Mouse (Mus musculus) neural tube, embryonic 12.5 days (tissue): ENCODE data around the gene Alkbh3. TPM values are rescaled to one million over a fixed set of nuclear protein-coding genes. Genes with fewer than 3 reads are reported as not detected.

Experiments
- ATAC-seq: fragments of 200-750 bp; cut with Nextera tagmentation; 2 replicates; pipeline ENCODE4 v1.8.0; 2017; ENCODE audit warnings: low read depth, mild to moderate bottlenecking, moderate TSS enrichment, moderate library complexity; ENCODE audit not compliant: low FRiP score
- H3K27ac ChIP-seq: fragments of 300-500 bp; sonication (generic); 2 replicates; pipeline ENCODE4 v1.5.1; 2016
- H3K27me3 ChIP-seq: fragments of 300-500 bp; sonication (generic); replicated peaks from 2 replicates; pipeline ENCODE4 v1.6.1; 2016; ENCODE audit warnings: mild to moderate bottlenecking
- H3K36me3 ChIP-seq: fragments of 300-500 bp; sonication (generic); 2 replicates; pipeline ENCODE4 v1.6.1; 2016; ENCODE audit warnings: mild to moderate bottlenecking
- H3K4me1 ChIP-seq: fragments of 300-500 bp; sonication (generic); 2 replicates; pipeline ENCODE4 v1.6.1; 2016
- H3K4me2 ChIP-seq: fragments of 300-500 bp; sonication (generic); replicated peaks from 2 replicates; pipeline ENCODE4 v1.6.1; 2016; ENCODE audit warnings: mild to moderate bottlenecking
- H3K4me3 ChIP-seq: fragments of 300-500 bp; sonication (generic); 2 replicates; pipeline ENCODE4 v1.5.1; 2016
- H3K9ac ChIP-seq: fragments of 300-500 bp; sonication (generic); 2 replicates; pipeline ENCODE4 v1.6.1; 2016; ENCODE audit warnings: mild to moderate bottlenecking
- H3K9me3 ChIP-seq: fragments of 300-500 bp; sonication (generic); 2 replicates; pipeline ENCODE4 v1.6.1; 2016; ENCODE audit warnings: mild to moderate bottlenecking
- whole genome bisulfite sequencing: fragments of 180-500 bp; shearing (Covaris S2); methylation state at CpG from one replicate; pipeline ENCODE4 v1.1.7; 2016; 5-methylcytosine and 5-hydroxymethylcytosine counted together
- polyA plus RNA-seq: library from polyadenylated mRNA; unstranded; fragments of >200 nt; fragmentation: Nextera tagmentation; extraction: Ambion mirVana; gene quantifications from 2 replicates; pipeline ENCODE4 v1.2.1, GENCODE M21; 2016

Alkbh3 gene
- polyA plus RNA-seq, 1 experiment from 2014 or later: 57.6 TPM

- Histone ChIP-seq H3K9me3 (no peaks in the 10 kb centered on the region), H3K36me3 (peaks cover 55% of the 10 kb centered on the region), H3K4me2 (no peak overlapping the region), H3K4me1 (peaks cover 13% of the 10 kb centered on the region; the same call in 1 of the 2 replicates), H3K9ac (no peak overlapping the region), H3K4me3 (no peak overlapping the region), H3K27ac (no peak overlapping the region), H3K27me3 (no peaks in the 10 kb centered on the region)
- WGBS: 91% methylated on average over 2 of the region's 2 CpGs
- no peak for ATAC-seq
Measured at GRCm38 (mm10) chr2:93988440-93988839, 22.2 kb downstream of the Alkbh3 start.

DNA sequence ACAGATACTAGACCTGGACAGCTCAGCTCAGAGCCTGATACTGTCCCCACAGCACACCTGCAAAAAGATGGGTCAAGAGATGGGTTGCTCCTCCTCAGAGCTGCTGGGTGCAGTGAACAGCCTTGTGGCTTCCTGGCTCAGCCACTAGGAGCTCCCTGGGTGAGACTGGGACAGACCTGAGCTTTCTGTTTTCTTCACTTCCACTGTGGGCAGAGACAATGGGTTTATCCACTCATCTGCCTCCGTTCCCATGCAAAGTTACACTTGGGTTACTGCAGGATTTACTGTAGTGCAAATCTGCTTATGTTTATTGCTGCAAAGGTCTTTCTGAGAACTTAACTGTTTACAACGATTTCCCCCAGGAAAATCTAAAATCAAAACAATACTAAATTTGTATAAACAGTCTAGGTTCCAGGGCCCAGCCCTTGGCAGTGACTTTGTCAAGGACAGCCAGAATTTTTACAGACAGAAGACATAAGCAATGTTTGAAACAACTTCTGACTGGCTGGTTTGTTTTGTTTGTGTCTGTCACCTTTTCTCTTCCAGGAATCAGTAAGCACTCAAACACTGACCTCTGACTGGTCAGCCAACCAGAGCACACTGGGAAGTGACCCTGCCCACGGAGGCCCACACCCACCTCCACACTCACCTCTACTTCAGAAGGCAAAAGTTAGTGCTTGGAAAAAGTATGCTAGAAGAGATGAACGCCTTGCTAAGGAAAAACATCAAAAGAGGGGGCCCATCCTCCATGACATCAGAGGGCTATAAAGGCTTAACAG is 28.0 kb downstream of the Alkbh3 start:
- Histone ChIP-seq H3K4me2 (no peak overlapping the region), H3K9ac (no peak overlapping the region), H3K27ac (no peak overlapping the region), H3K36me3 (peaks cover 54% of the 10 kb centered on the region), H3K4me1 (peaks cover 4% of the 10 kb centered on the region; the same call in 1 of the 2 replicates), H3K4me3 (no peak overlapping the region), H3K9me3 (no peaks in the 10 kb centered on the region), H3K27me3 (no peaks in the 10 kb centered on the region)
- WGBS: 83% methylated on average over 4 of the region's 4 CpGs
- no peak for ATAC-seq

DNA sequence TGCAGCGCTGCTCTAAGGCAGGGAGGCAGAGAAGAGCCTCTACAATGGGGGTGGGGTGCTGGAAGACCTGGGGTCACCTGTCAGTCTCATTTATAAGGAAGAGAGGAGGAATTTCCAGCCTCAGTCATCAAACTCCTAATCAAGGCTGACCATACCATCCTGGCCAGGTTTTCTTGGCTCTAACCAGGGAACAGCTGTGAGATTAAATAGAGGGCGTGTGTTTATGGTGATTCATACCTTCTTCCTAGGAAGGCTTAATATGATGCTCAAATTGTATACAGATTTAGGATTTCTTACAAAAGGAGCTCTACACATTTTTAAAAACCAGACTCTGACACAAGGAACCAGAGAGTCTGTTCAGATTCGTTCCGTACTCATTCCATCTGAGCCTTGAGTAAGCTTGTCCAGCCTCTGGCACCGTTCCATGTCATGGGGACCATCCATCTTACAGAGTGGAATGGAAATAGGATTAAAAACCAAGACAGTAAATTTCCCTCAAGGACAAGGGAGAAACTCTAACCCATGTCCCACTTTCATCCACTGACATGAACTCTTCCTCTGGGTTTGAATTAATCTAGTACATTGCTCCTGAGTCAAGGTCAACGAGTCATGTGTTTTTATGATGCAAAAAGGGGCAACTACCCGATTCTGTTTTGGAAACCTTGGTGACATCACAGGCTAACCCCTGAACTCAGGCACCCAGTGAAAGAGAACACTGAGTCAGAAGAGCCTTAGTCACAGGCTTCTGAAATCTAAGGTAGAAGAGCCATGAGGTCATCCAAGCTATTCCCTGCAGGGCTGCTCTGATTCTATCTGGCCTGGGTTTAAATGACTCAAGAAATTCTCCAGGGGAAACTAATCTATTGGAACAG is 31.1 kb downstream of the Alkbh3 start:
- WGBS: 90% methylated on average over 7 of the region's 7 CpGs
- Histone ChIP-seq H3K9me3 (no peaks in the 10 kb centered on the region), H3K36me3 (peaks cover 43% of the 10 kb centered on the region), H3K27me3 (no peaks in the 10 kb centered on the region), H3K27ac (no peak overlapping the region), H3K9ac (no peak overlapping the region), H3K4me2 (no peak overlapping the region), H3K4me1 (peaks cover 23% of the 10 kb centered on the region), H3K4me3 (no peak overlapping the region)
- no peak for ATAC-seq

- no peaks in the 10 kb centered on the region for H3K9me3 ChIP-seq
- H3K9ac ChIP-seq: peak overlapping the region; percentile 64
- WGBS: 3% methylated on average over 37 of the region's 37 CpGs
- peak; percentile 84 for ATAC-seq
- peaks cover 23% of the 10 kb centered on the region for H3K4me1 ChIP-seq
- peaks cover 25% of the 10 kb centered on the region for H3K36me3 ChIP-seq
- H3K27ac ChIP-seq: peak overlapping the region; percentile 32; the same call in 1 of the 2 replicates
- H3K4me3 ChIP-seq: peak overlapping the region; percentile 39
- H3K27me3 ChIP-seq: no peaks in the 10 kb centered on the region; the same call in 1 of the 2 replicates
- H3K4me2 ChIP-seq: peak overlapping the region; percentile 88
Measured at GRCm38 (mm10) chr2:93976436-93977252, 34.0 kb downstream of the Alkbh3 start.

DNA sequence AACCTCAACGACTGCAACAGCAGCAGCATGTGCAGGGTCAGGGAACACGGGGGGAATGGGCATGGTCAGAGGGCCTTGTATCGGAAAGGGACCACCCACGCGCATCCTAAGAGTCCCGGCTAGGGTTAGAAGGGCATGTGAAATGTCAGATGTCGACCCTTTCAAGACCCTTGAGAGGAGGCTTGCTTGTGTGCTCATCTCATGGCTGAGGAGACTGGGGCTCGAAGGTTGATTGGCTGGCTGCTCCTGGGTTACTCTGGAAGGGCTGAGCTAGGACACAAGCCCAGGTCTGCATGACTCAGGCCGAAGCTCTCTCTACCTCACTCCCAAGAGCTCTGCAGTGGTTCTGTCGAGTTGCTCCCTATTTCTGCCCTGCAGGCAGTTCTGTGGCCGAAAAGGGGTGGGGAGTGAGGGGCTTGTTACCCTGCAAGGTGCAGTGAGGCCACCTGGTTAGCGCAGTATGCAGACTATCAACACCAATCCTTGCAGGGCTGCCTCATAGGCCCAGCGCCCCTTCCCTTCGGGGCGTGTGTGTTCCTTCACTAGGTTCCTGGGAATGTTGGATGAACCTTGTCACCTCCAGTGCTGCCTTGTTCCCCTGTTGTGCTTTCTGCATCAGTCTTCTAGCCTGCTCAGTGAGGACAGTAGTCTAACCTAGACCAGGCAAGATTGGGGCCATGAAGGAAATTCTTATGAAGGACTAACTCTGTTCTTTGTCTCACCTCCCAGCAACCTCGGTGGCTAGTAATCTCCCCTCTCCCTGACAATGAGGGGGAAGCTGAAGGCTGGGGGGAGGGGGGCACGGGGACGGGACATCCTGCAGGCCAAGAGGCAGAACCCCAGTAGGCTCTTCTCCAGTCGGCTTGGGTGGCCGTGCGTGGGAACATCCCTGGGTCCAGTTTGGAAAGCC is 34.8 kb downstream of the Alkbh3 start:
- Histone ChIP-seq H3K9ac (peak overlapping the region; percentile 64), H3K4me3 (peak overlapping the region; percentile 39), H3K27me3 (no peaks in the 10 kb centered on the region; the same call in 1 of the 2 replicates), H3K36me3 (peaks cover 16% of the 10 kb centered on the region), H3K9me3 (no peaks in the 10 kb centered on the region), H3K27ac (peak overlapping the region; percentile 32; the same call in 1 of the 2 replicates), H3K4me2 (peak overlapping the region; percentile 88), H3K4me1 (peaks cover 23% of the 10 kb centered on the region)
- WGBS: 20% methylated on average over 21 of the region's 21 CpGs
- peak; percentile 43 for ATAC-seq

- no peak overlapping the region for H3K27ac ChIP-seq
- H3K9me3 ChIP-seq: no peaks in the 10 kb centered on the region
- H3K9ac ChIP-seq: no peak overlapping the region
- ATAC-seq: no peak
- peaks cover 23% of the 10 kb centered on the region for H3K4me1 ChIP-seq
- no peak overlapping the region for H3K4me2 ChIP-seq
- no peak overlapping the region for H3K4me3 ChIP-seq
- 50% methylated on average over 7 of the region's 7 CpGs for WGBS
- H3K36me3 ChIP-seq: peaks cover 9% of the 10 kb centered on the region
- no peaks in the 10 kb centered on the region; the same call in 1 of the 2 replicates for H3K27me3 ChIP-seq
Measured at GRCm38 (mm10) chr2:93975041-93975440, 35.6 kb downstream of the Alkbh3 start.

DNA sequence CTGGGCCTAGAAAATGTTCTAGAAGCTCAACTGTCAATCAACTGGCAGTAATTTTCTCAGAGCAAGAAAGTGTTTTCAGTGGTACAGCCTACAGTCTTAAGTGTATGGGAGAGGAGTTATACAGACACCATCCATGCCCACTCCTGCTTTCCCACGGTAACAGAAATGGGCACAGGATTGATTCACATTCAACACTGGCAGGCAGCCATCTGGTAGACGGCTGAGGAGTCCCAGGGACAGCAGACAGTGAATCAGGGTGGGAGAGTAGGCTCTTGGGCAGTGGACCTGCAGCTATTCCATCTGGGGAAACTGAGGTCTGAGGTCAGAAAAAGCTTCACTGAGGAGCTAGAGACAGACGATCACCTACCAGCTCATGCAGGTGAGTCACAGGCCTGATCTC is 39.0 kb downstream of the Alkbh3 start:
- Histone ChIP-seq H3K4me3 (no peak overlapping the region), H3K9ac (no peak overlapping the region), H3K4me2 (no peak overlapping the region), H3K27me3 (no peaks in the 10 kb centered on the region; the same call in 1 of the 2 replicates), H3K36me3 (no peaks in the 10 kb centered on the region), H3K4me1 (peaks cover 16% of the 10 kb centered on the region), H3K9me3 (no peaks in the 10 kb centered on the region), H3K27ac (no peak overlapping the region)
- no peak for ATAC-seq
- 74% methylated on average over 3 of the region's 3 CpGs for WGBS

- Histone ChIP-seq H3K27me3 (peaks cover 3% of the 10 kb centered on the region; the same call in 1 of the 2 replicates), H3K4me3 (no peak overlapping the region), H3K4me1 (peaks cover 9% of the 10 kb centered on the region), H3K36me3 (no peaks in the 10 kb centered on the region), H3K4me2 (no peak overlapping the region), H3K9me3 (no peaks in the 10 kb centered on the region), H3K27ac (no peak overlapping the region), H3K9ac (no peak overlapping the region)
- peak; percentile 37 for ATAC-seq
- 43% methylated on average over 7 of the region's 7 CpGs for WGBS
Measured at GRCm38 (mm10) chr2:93964494-93965160, 46.0 kb downstream of the Alkbh3 start.

DNA sequence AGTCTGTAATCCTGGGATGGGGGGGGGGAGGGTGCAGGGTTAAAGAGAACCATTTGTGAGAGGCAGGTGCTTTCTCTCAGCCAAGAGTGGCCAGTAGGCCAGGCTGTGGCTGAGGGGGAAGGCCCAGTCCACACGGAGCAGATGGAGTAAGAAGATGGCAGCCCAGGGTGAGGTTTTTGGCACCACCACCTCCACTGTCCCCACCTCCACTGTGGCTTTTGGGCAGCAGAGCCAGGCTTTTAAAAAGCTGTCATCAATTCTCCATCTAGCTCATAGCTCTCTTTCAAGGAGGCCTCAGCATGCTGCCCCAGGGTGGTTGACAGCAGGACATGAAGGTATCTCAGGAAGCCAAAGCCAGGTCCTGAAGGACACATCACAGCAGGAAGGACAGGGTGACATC is 46.8 kb downstream of the Alkbh3 start:
- H3K27ac ChIP-seq: no peak overlapping the region
- ATAC-seq: no peak
- no peaks in the 10 kb centered on the region for H3K36me3 ChIP-seq
- H3K4me3 ChIP-seq: no peak overlapping the region
- peaks cover 9% of the 10 kb centered on the region for H3K4me1 ChIP-seq
- peaks cover 5% of the 10 kb centered on the region for H3K27me3 ChIP-seq
- 76% methylated on average over 1 of the region's 1 CpGs for WGBS
- no peak overlapping the region for H3K4me2 ChIP-seq
- H3K9ac ChIP-seq: no peak overlapping the region
- no peaks in the 10 kb centered on the region for H3K9me3 ChIP-seq

DNA sequence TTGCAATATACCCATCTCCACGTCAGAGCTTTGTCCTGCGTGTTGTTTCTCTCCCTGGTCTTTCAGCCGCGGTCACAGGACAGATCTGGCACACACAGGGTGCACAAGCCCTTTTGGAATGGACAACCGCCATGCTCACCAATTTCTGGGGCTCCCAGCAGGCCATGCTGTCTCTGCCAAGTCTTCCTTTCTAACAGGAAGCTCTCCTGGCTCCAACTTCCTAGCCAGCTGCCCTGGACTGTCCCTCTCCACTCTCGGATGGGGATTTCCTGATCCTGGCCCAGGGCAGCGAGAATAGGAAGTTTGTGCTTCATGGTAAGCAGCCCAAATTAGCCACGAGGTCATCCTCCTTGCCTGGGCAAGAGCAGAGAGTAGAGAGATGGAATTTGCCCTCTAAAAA is 48.9 kb downstream of the Alkbh3 start:
- Histone ChIP-seq H3K9me3 (no peaks in the 10 kb centered on the region), H3K9ac (no peak overlapping the region), H3K4me3 (no peak overlapping the region), H3K27me3 (peaks cover 24% of the 10 kb centered on the region), H3K27ac (no peak overlapping the region), H3K36me3 (no peaks in the 10 kb centered on the region), H3K4me1 (peaks cover 17% of the 10 kb centered on the region), H3K4me2 (no peak overlapping the region)
- ATAC-seq: no peak
- WGBS: 76% methylated on average over 8 of the region's 8 CpGs
